Mouse (Mus musculus): Measurements from ENCODE around the gene Sh2d6. TPM values are rescaled to one million over a fixed set of nuclear protein-coding genes. Genes with fewer than 3 reads are reported as not detected.

Sh2d6 gene
- polyA plus RNA-seq, 1 experiment from 2014 or later = not detected

- ATAC-seq (ENCODE audit: low read depth) = no peak
- H3K36me3 ChIP-seq (ENCODE audit: control insufficient read depth, insufficient read depth, low read length) = no peaks in the 10 kb centered on the region
- 78% methylated on average over 2 of the region's 2 CpGs for WGBS
Measured at GRCm38 (mm10) chr6:72503939-72504338, 17.6 kb downstream of the Sh2d6 start.

GRCm38 (mm10) chr6:72503309-72503708 is 18.2 kb downstream of the Sh2d6 start:
- Histone ChIP-seq H3K4me1 (ENCODE audit: control insufficient read depth, insufficient read depth, low read length) (peaks cover 2% of the 10 kb centered on the region; the same call in 1 of the 2 replicates), H3K27me3 (replicated peaks; ENCODE audit: control insufficient read depth, insufficient read depth, low read length) (no peaks in the 10 kb centered on the region), H3K27ac (replicated peaks; ENCODE audit: low read depth, low read length) (no peak overlapping the region), H3K4me3 (ENCODE audit: low read depth, low read length) (no peak overlapping the region), H3K36me3 (ENCODE audit: control insufficient read depth, insufficient read depth, low read length) (no peaks in the 10 kb centered on the region), H3K4me2 (ENCODE audit: low read depth, low read length) (no peak overlapping the region), H3K9me3 (ENCODE audit: control insufficient read depth, low read length) (no peaks in the 10 kb centered on the region), H3K9ac (ENCODE audit: low read depth, low read length) (no peak overlapping the region)
- ATAC-seq (ENCODE audit: low read depth) (no peak), DNase-seq (ENCODE audit: low spot score) (no peak)

More at GRCm38 (mm10) chr6:72503939-72504338, 17.6 kb downstream of the Sh2d6 start:
- Histone ChIP-seq H3K27me3 (replicated peaks; ENCODE audit: control insufficient read depth, insufficient read depth, low read length) (no peaks in the 10 kb centered on the region), H3K4me2 (ENCODE audit: low read depth, low read length) (no peak overlapping the region), H3K27ac (replicated peaks; ENCODE audit: low read depth, low read length) (no peak overlapping the region), H3K9ac (ENCODE audit: low read depth, low read length) (no peak overlapping the region), H3K9me3 (ENCODE audit: control insufficient read depth, low read length) (no peaks in the 10 kb centered on the region), H3K4me1 (ENCODE audit: control insufficient read depth, insufficient read depth, low read length) (peaks cover 4% of the 10 kb centered on the region), H3K4me3 (ENCODE audit: low read depth, low read length) (no peak overlapping the region)
- no peak for DNase-seq (ENCODE audit: low spot score)

- Histone ChIP-seq H3K9ac (ENCODE audit: low read depth, low read length) (no peak overlapping the region), H3K9me3 (ENCODE audit: control insufficient read depth, low read length) (no peaks in the 10 kb centered on the region), H3K4me3 (ENCODE audit: low read depth, low read length) (no peak overlapping the region), H3K27ac (replicated peaks; ENCODE audit: low read depth, low read length) (no peak overlapping the region), H3K36me3 (ENCODE audit: control insufficient read depth, insufficient read depth, low read length) (no peaks in the 10 kb centered on the region), H3K4me1 (ENCODE audit: control insufficient read depth, insufficient read depth, low read length) (peaks cover 12% of the 10 kb centered on the region; the same call in 1 of the 2 replicates), H3K4me2 (ENCODE audit: low read depth, low read length) (no peak overlapping the region), H3K27me3 (replicated peaks; ENCODE audit: control insufficient read depth, insufficient read depth, low read length) (no peaks in the 10 kb centered on the region)
- 53% methylated on average over 5 of the region's 5 CpGs for WGBS
- ATAC-seq (ENCODE audit: low read depth) = no peak
- no peak for DNase-seq (ENCODE audit: low spot score)
Measured at GRCm38 (mm10) chr6:72498950-72499349, 22.6 kb downstream of the Sh2d6 start.

- H3K4me2 ChIP-seq (ENCODE audit: low read depth, low read length) = no peak overlapping the region
- H3K9me3 ChIP-seq (ENCODE audit: control insufficient read depth, low read length) = no peaks in the 10 kb centered on the region
- no peak overlapping the region for H3K27ac ChIP-seq (replicated peaks; ENCODE audit: low read depth, low read length)
- H3K4me3 ChIP-seq (ENCODE audit: low read depth, low read length) = no peak overlapping the region
- DNase-seq (ENCODE audit: low spot score) (peak; percentile 44), ATAC-seq (ENCODE audit: low read depth) (no peak)
- 43% methylated on average over 6 of the region's 6 CpGs for WGBS
- H3K4me1 ChIP-seq (ENCODE audit: control insufficient read depth, insufficient read depth, low read length) = peaks cover 12% of the 10 kb centered on the region
- no peaks in the 10 kb centered on the region for H3K36me3 ChIP-seq (ENCODE audit: control insufficient read depth, insufficient read depth, low read length)
- no peaks in the 10 kb centered on the region for H3K27me3 ChIP-seq (replicated peaks; ENCODE audit: control insufficient read depth, insufficient read depth, low read length)
- H3K9ac ChIP-seq (ENCODE audit: low read depth, low read length) = no peak overlapping the region
Measured at GRCm38 (mm10) chr6:72492892-72493291, 28.6 kb downstream of the Sh2d6 start.

GRCm38 (mm10) chr6:72491151-72491550 is 30.4 kb downstream of the Sh2d6 start:
- H3K27ac ChIP-seq (replicated peaks; ENCODE audit: low read depth, low read length) = no peak overlapping the region
- no peak overlapping the region for H3K9ac ChIP-seq (ENCODE audit: low read depth, low read length)
- WGBS = 60% methylated on average over 3 of the region's 3 CpGs
- H3K4me2 ChIP-seq (ENCODE audit: low read depth, low read length) = no peak overlapping the region
- H3K4me1 ChIP-seq (ENCODE audit: control insufficient read depth, insufficient read depth, low read length) = peaks cover 6% of the 10 kb centered on the region; the same call in 1 of the 2 replicates
- no peaks in the 10 kb centered on the region for H3K9me3 ChIP-seq (ENCODE audit: control insufficient read depth, low read length)
- no peaks in the 10 kb centered on the region for H3K36me3 ChIP-seq (ENCODE audit: control insufficient read depth, insufficient read depth, low read length)
- H3K4me3 ChIP-seq (ENCODE audit: low read depth, low read length) = no peak overlapping the region
- ATAC-seq (ENCODE audit: low read depth) = no peak
- H3K27me3 ChIP-seq (replicated peaks; ENCODE audit: control insufficient read depth, insufficient read depth, low read length) = no peaks in the 10 kb centered on the region
- DNase-seq (ENCODE audit: low spot score) = no peak

GRCm38 (mm10) chr6:72489534-72489933 is 32.0 kb downstream of the Sh2d6 start:
- H3K9ac ChIP-seq (ENCODE audit: low read depth, low read length) = no peak overlapping the region
- no peak for ATAC-seq (ENCODE audit: low read depth)

GRCm38 (mm10) chr6:72488850-72489249 is 32.7 kb downstream of the Sh2d6 start:
- 63% methylated on average over 3 of the region's 3 CpGs for WGBS
- H3K9me3 ChIP-seq (ENCODE audit: control insufficient read depth, low read length) = no peaks in the 10 kb centered on the region
- ATAC-seq (ENCODE audit: low read depth) = no peak
- H3K4me2 ChIP-seq (ENCODE audit: low read depth, low read length) = no peak overlapping the region
- H3K9ac ChIP-seq (ENCODE audit: low read depth, low read length) = no peak overlapping the region
- peaks cover 6% of the 10 kb centered on the region; the same call in 1 of the 2 replicates for H3K4me1 ChIP-seq (ENCODE audit: control insufficient read depth, insufficient read depth, low read length)
- no peak for DNase-seq (ENCODE audit: low spot score)
- H3K27ac ChIP-seq (replicated peaks; ENCODE audit: low read depth, low read length) = no peak overlapping the region
- no peaks in the 10 kb centered on the region for H3K36me3 ChIP-seq (ENCODE audit: control insufficient read depth, insufficient read depth, low read length)
- no peaks in the 10 kb centered on the region for H3K27me3 ChIP-seq (replicated peaks; ENCODE audit: control insufficient read depth, insufficient read depth, low read length)
- H3K4me3 ChIP-seq (ENCODE audit: low read depth, low read length) = no peak overlapping the region

More at GRCm38 (mm10) chr6:72489534-72489933, 32.0 kb downstream of the Sh2d6 start:
- H3K27ac ChIP-seq (replicated peaks; ENCODE audit: low read depth, low read length) = no peak overlapping the region
- H3K4me2 ChIP-seq (ENCODE audit: low read depth, low read length) = no peak overlapping the region
- no peak for DNase-seq (ENCODE audit: low spot score)
- H3K27me3 ChIP-seq (replicated peaks; ENCODE audit: control insufficient read depth, insufficient read depth, low read length) = no peaks in the 10 kb centered on the region
- H3K36me3 ChIP-seq (ENCODE audit: control insufficient read depth, insufficient read depth, low read length) = no peaks in the 10 kb centered on the region
- H3K9me3 ChIP-seq (ENCODE audit: control insufficient read depth, low read length) = no peaks in the 10 kb centered on the region
- H3K4me3 ChIP-seq (ENCODE audit: low read depth, low read length) = no peak overlapping the region
- peaks cover 6% of the 10 kb centered on the region; the same call in 1 of the 2 replicates for H3K4me1 ChIP-seq (ENCODE audit: control insufficient read depth, insufficient read depth, low read length)

GRCm38 (mm10) chr6:72487282-72487681 is 34.2 kb downstream of the Sh2d6 start:
- DNase-seq (ENCODE audit: low spot score) (peak; percentile 45), ATAC-seq (ENCODE audit: low read depth) (no peak)
- Histone ChIP-seq H3K9ac (ENCODE audit: low read depth, low read length) (no peak overlapping the region), H3K27ac (replicated peaks; ENCODE audit: low read depth, low read length) (no peak overlapping the region), H3K4me3 (ENCODE audit: low read depth, low read length) (no peak overlapping the region), H3K9me3 (ENCODE audit: control insufficient read depth, low read length) (no peaks in the 10 kb centered on the region), H3K36me3 (ENCODE audit: control insufficient read depth, insufficient read depth, low read length) (no peaks in the 10 kb centered on the region), H3K27me3 (replicated peaks; ENCODE audit: control insufficient read depth, insufficient read depth, low read length) (no peaks in the 10 kb centered on the region), H3K4me1 (ENCODE audit: control insufficient read depth, insufficient read depth, low read length) (no peaks in the 10 kb centered on the region), H3K4me2 (ENCODE audit: low read depth, low read length) (no peak overlapping the region)
- WGBS = 64% methylated on average over 3 of the region's 3 CpGs

- ATAC-seq (ENCODE audit: low read depth) (no peak), DNase-seq (ENCODE audit: low spot score) (no peak)
- Histone ChIP-seq H3K27me3 (replicated peaks; ENCODE audit: control insufficient read depth, insufficient read depth, low read length) (no peaks in the 10 kb centered on the region), H3K27ac (replicated peaks; ENCODE audit: low read depth, low read length) (no peak overlapping the region), H3K9ac (ENCODE audit: low read depth, low read length) (no peak overlapping the region), H3K9me3 (ENCODE audit: control insufficient read depth, low read length) (no peaks in the 10 kb centered on the region), H3K4me3 (ENCODE audit: low read depth, low read length) (no peak overlapping the region), H3K36me3 (ENCODE audit: control insufficient read depth, insufficient read depth, low read length) (no peaks in the 10 kb centered on the region), H3K4me1 (ENCODE audit: control insufficient read depth, insufficient read depth, low read length) (no peaks in the 10 kb centered on the region), H3K4me2 (ENCODE audit: low read depth, low read length) (no peak overlapping the region)
- WGBS = 84% methylated on average over 6 of the region's 6 CpGs
Measured at GRCm38 (mm10) chr6:72486307-72486706, 35.2 kb downstream of the Sh2d6 start.
